Mouse (Mus musculus) MEL (cell line): ENCODE data around the gene Zfp160.

ENCODE experiments used
- ETS1 ChIP-seq: IDR thresholded peaks from 2 replicates; pipeline ENCODE4 v1.6.1; 2012; ENCODE audit warnings: low read depth, mild to moderate bottlenecking, inconsistent platforms, low read length, improper control_type of control experiment, moderate library complexity
- MAX ChIP-seq: IDR thresholded peaks from 2 replicates; pipeline ENCODE4 v1.6.1; 2011; ENCODE audit warnings: low read length, improper control_type of control experiment
- MAZ ChIP-seq: IDR thresholded peaks from 2 replicates; pipeline ENCODE4 v1.6.1; 2012; ENCODE audit warnings: low read depth, mild to moderate bottlenecking, inconsistent platforms, low read length, improper control_type of control experiment
- MEF2A ChIP-seq: IDR thresholded peaks from 2 replicates; pipeline ENCODE4 v1.6.1; 2014; ENCODE audit warnings: low read depth, mild to moderate bottlenecking, inconsistent platforms, low read length, improper control_type of control experiment; ENCODE audit not compliant: poor library complexity, insufficient replicate concordance, severe bottlenecking; ENCODE audit errors: extremely low read depth
- RCOR1 ChIP-seq: IDR thresholded peaks from 2 replicates; pipeline ENCODE4 v1.6.1; 2012; ENCODE audit warnings: low read depth, mild to moderate bottlenecking, inconsistent platforms, low read length, improper control_type of control experiment
- ZC3H11A ChIP-seq: IDR thresholded peaks from 2 replicates; pipeline ENCODE4 v1.6.1; 2012; ENCODE audit warnings: low read depth, mild to moderate bottlenecking, inconsistent platforms, low read length, improper control_type of control experiment

- no peak for TF ChIP-seq RCOR1
- no peak for TF ChIP-seq ZC3H11A
- no peak for TF ChIP-seq MAX
- no peak for TF ChIP-seq MEF2A
- no peak for TF ChIP-seq MAZ
- no peak for TF ChIP-seq ETS1
Measured at GRCm38 (mm10) chr17:21050901-21051300, 42.2 kb downstream of the Zfp160 start.
